Mouse (Mus musculus) MEL (cell line): Measurements from ENCODE around the gene Fam160b1. TPM values are rescaled to one million over a fixed set of nuclear protein-coding genes. Genes with fewer than 3 reads are reported as not detected.

Experiments
- DNase-seq: peaks from one replicate; pipeline ENCODE4 v3.0.0; 2011; ENCODE audit warnings: low read depth, low spot score
- H3K27ac ChIP-seq: 2 replicates; pipeline ENCODE4 v1.5.1; 2012; ENCODE audit warnings: low read depth, mild to moderate bottlenecking, control low read depth, low read length, moderate library complexity; ENCODE audit not compliant: control insufficient read depth
- H3K27me3 ChIP-seq, 2 experiments: fragments of 150-350 bp in 1 of 2; sonication (generic) in 1 of 2; 2 replicates each; pipeline ENCODE4 v1.6.1; 2012; ENCODE audit warnings: low read length in 2 of 2, mild to moderate bottlenecking in 2 of 2, improper control_type of control experiment in 1 of 2, moderate library complexity in 1 of 2; ENCODE audit not compliant: insufficient read depth in 2 of 2, control insufficient read depth in 1 of 2
- H3K36me3 ChIP-seq, 2 experiments: 2 replicates each; pipeline ENCODE4 v1.6.1; 2012 to 2014; ENCODE audit warnings: low read length in 2 of 2, improper control_type of control experiment in 1 of 2, inconsistent platforms in 1 of 2, mild to moderate bottlenecking in 1 of 2; ENCODE audit not compliant: insufficient read depth in 2 of 2, control insufficient read depth in 1 of 2
- H3K4me1 ChIP-seq, 2 experiments: fragments of 150-350 bp in 1 of 2; sonication (generic) in 1 of 2; 2 replicates each; pipeline ENCODE4 v1.6.1; 2012; ENCODE audit warnings: low read length in 2 of 2, improper control_type of control experiment in 1 of 2, mild to moderate bottlenecking in 1 of 2; ENCODE audit not compliant: insufficient read depth in 2 of 2, control insufficient read depth in 1 of 2
- H3K4me3 ChIP-seq, 2 experiments: fragments of 150-350 bp in 1 of 2; sonication (generic) in 1 of 2; 2 replicates each; pipeline ENCODE4 v1.5.1; 2012; ENCODE audit warnings: low read depth in 2 of 2, low read length in 2 of 2, mild to moderate bottlenecking in 2 of 2, moderate library complexity in 2 of 2, control low read depth in 1 of 2, improper control_type of control experiment in 1 of 2; ENCODE audit not compliant: control insufficient read depth in 1 of 2, insufficient read depth in 1 of 2
- H3K79me2 ChIP-seq: 2 replicates; pipeline ENCODE4 v1.6.1; 2012; ENCODE audit warnings: mild to moderate bottlenecking, low read length, moderate library complexity; ENCODE audit not compliant: control insufficient read depth, poor library complexity, insufficient read depth
- H3K9ac ChIP-seq: 2 replicates; pipeline ENCODE4 v1.6.1; 2012; ENCODE audit warnings: low read depth, mild to moderate bottlenecking, control low read depth, low read length, moderate library complexity; ENCODE audit not compliant: control insufficient read depth, poor library complexity, severe bottlenecking
- H3K9me3 ChIP-seq: fragments of 150-350 bp; sonication (generic); replicated peaks from 2 replicates; pipeline ENCODE4 v1.6.1; 2012; ENCODE audit warnings: mild to moderate bottlenecking, low read length, improper control_type of control experiment, moderate library complexity; ENCODE audit not compliant: insufficient read depth
- BHLHE40 ChIP-seq: IDR thresholded peaks from 2 replicates; pipeline ENCODE4 v1.6.1; 2012; ENCODE audit warnings: low read depth, mild to moderate bottlenecking, inconsistent platforms, low read length, improper control_type of control experiment, borderline replicate concordance
- CHD1 ChIP-seq: IDR thresholded peaks from 2 replicates; pipeline ENCODE4 v1.6.1; 2012; ENCODE audit warnings: low read depth, mild to moderate bottlenecking, inconsistent platforms, low read length, improper control_type of control experiment
- CHD2 ChIP-seq: IDR thresholded peaks from 2 replicates; pipeline ENCODE4 v1.6.1; 2011; ENCODE audit warnings: low read length, improper control_type of control experiment
- CTCF ChIP-seq, 3 experiments: IDR thresholded peaks in 2 of 3; conservative IDR thresholded peaks in 1 of 3; 2 replicates each; pipeline ENCODE4 v1.5.1; 2011 to 2012; ENCODE audit warnings: low read length in 3 of 3, low read depth in 2 of 3, mild to moderate bottlenecking in 2 of 3, improper control_type of control experiment in 1 of 3, inconsistent platforms in 1 of 3, mixed read lengths in 1 of 3, moderate library complexity in 1 of 3; ENCODE audit not compliant: control insufficient read depth in 1 of 3, insufficient read depth in 1 of 3, poor library complexity in 1 of 3, severe bottlenecking in 1 of 3
- GABPA ChIP-seq: IDR thresholded peaks from 2 replicates; pipeline ENCODE4 v1.6.1; 2012; ENCODE audit warnings: low read depth, mild to moderate bottlenecking, inconsistent platforms, low read length, improper control_type of control experiment, moderate library complexity
- GATA1 ChIP-seq: IDR thresholded peaks from 2 replicates; pipeline ENCODE4 v1.6.1; 2011; ENCODE audit warnings: low read depth, low read length, improper control_type of control experiment
- JUND ChIP-seq: IDR thresholded peaks from 2 replicates; pipeline ENCODE4 v1.6.1; 2011; ENCODE audit warnings: low read depth, mild to moderate bottlenecking, improper control_type of control experiment, low read length
- MAZ ChIP-seq: IDR thresholded peaks from 2 replicates; pipeline ENCODE4 v1.6.1; 2012; ENCODE audit warnings: low read depth, mild to moderate bottlenecking, inconsistent platforms, low read length, improper control_type of control experiment
- MXI1 ChIP-seq: IDR thresholded peaks from 2 replicates; pipeline ENCODE4 v1.6.1; 2011; ENCODE audit warnings: mild to moderate bottlenecking, low read depth, low read length, improper control_type of control experiment
- NRF1 ChIP-seq: IDR thresholded peaks from 2 replicates; pipeline ENCODE4 v1.6.1; 2014; ENCODE audit warnings: low read depth, mild to moderate bottlenecking, inconsistent platforms, low read length, improper control_type of control experiment, moderate library complexity; ENCODE audit not compliant: poor library complexity, insufficient read depth, severe bottlenecking
- POLR2AphosphoS5 ChIP-seq: IDR thresholded peaks from 2 replicates; pipeline ENCODE4 v1.6.1; 2012; ENCODE audit warnings: low read depth, borderline replicate concordance, mild to moderate bottlenecking, inconsistent platforms, low read length, moderate library complexity, mixed read lengths
- RAD21 ChIP-seq: IDR thresholded peaks from 2 replicates; pipeline ENCODE4 v1.6.1; 2011; ENCODE audit warnings: mild to moderate bottlenecking, low read depth, low read length, improper control_type of control experiment
- RCOR1 ChIP-seq: IDR thresholded peaks from 2 replicates; pipeline ENCODE4 v1.6.1; 2012; ENCODE audit warnings: low read depth, mild to moderate bottlenecking, inconsistent platforms, low read length, improper control_type of control experiment
- SIN3A ChIP-seq: IDR thresholded peaks from 2 replicates; pipeline ENCODE4 v1.6.1; 2012; ENCODE audit warnings: low read length, improper control_type of control experiment, inconsistent platforms
- SMC3 ChIP-seq: IDR thresholded peaks from 2 replicates; pipeline ENCODE4 v1.6.1; 2011; ENCODE audit warnings: low read depth, low read length, improper control_type of control experiment
- TAL1 ChIP-seq: IDR thresholded peaks from 2 replicates; pipeline ENCODE4 v1.6.1; 2012; ENCODE audit warnings: mild to moderate bottlenecking, inconsistent platforms, low read length, moderate library complexity, mixed read lengths
- UBTF ChIP-seq: IDR thresholded peaks from 2 replicates; pipeline ENCODE4 v1.6.1; 2012; ENCODE audit warnings: low read depth, mild to moderate bottlenecking, inconsistent platforms, low read length, improper control_type of control experiment, moderate library complexity, borderline replicate concordance; ENCODE audit not compliant: insufficient read depth
- USF2 ChIP-seq, 2 experiments: IDR thresholded peaks; 2 replicates each; pipeline ENCODE4 v1.6.1; 2011 to 2012; ENCODE audit warnings: improper control_type of control experiment in 2 of 2, low read length in 2 of 2, borderline replicate concordance in 1 of 2, inconsistent platforms in 1 of 2, low read depth in 1 of 2, mild to moderate bottlenecking in 1 of 2; ENCODE audit not compliant: insufficient read depth in 1 of 2
- ZC3H11A ChIP-seq: IDR thresholded peaks from 2 replicates; pipeline ENCODE4 v1.6.1; 2012; ENCODE audit warnings: low read depth, mild to moderate bottlenecking, inconsistent platforms, low read length, improper control_type of control experiment
- ZKSCAN1 ChIP-seq: IDR thresholded peaks from 2 replicates; pipeline ENCODE4 v1.6.1; 2012; ENCODE audit warnings: low read depth, mild to moderate bottlenecking, inconsistent platforms, low read length, improper control_type of control experiment, moderate library complexity
- ZMIZ1 ChIP-seq: IDR thresholded peaks from 2 replicates; pipeline ENCODE4 v1.6.1; 2012; ENCODE audit warnings: low read depth, mild to moderate bottlenecking, inconsistent platforms, low read length, improper control_type of control experiment, moderate library complexity
- ZNF384 ChIP-seq: IDR thresholded peaks from 2 replicates; pipeline ENCODE4 v1.6.1; 2012; ENCODE audit warnings: low read depth, mild to moderate bottlenecking, inconsistent platforms, low read length, improper control_type of control experiment
- polyA plus RNA-seq, 2 experiments: library from polyadenylated mRNA; stranded (reverse) in 1 of 2; unstranded in 1 of 2; fragments of >175 nt in 1 of 2; fragments of >200 nt in 1 of 2; gene quantifications; 2 replicates each; pipeline versions ENCODE4 v1.2.1 to v1.2.4; 2012; ENCODE audit warnings: low replicate concordance in 2 of 2, low read depth in 1 of 2; ENCODE audit not compliant: insufficient read length in 2 of 2, insufficient read depth in 1 of 2, missing spikeins in 1 of 2
- total RNA-seq: library from RNA; depleted of rRNA; stranded (reverse); fragments of 300-350 nt; gene quantifications from 2 replicates; pipeline ENCODE4 v1.2.3, GENCODE M21; 2012

Fam160b1 gene
- total and polyA plus RNA-seq, 3 experiments: 8.6 to 28.3 (median 19.0) TPM

- no peak for TF ChIP-seq ZKSCAN1
- TF ChIP-seq CTCF (IDR thresholded peaks at IDR 0.05 in 2 of 3, conservative IDR thresholded peaks at IDR 0.05 in 1 of 3; ENCODE audit: control insufficient read depth in 1 of 3, insufficient read depth in 1 of 3, low read depth in 2 of 3, low read length in 3 of 3, poor library complexity in 1 of 3, severe bottlenecking in 1 of 3): no peak
- no peak for TF ChIP-seq GABPA
- TF ChIP-seq RCOR1: peak; percentile 86
- TF ChIP-seq JUND: no peak
- no peak for TF ChIP-seq ZNF384
- peak; percentile 66; the same call in 1 of the 2 replicates for TF ChIP-seq MXI1
- no peak for TF ChIP-seq POLR2AphosphoS5
- TF ChIP-seq RAD21: no peak
- TF ChIP-seq SIN3A: peak; percentile 71; the same call in 1 of the 2 replicates
- TF ChIP-seq CHD1: no peak
- TF ChIP-seq ZC3H11A: no peak
- TF ChIP-seq TAL1: peak; percentile 72
- TF ChIP-seq GATA1: peak; percentile 95
- no peak for TF ChIP-seq USF2 (IDR thresholded peaks at IDR 0.05; ENCODE audit: borderline replicate concordance in 1 of 2, insufficient read depth in 1 of 2, low read depth in 1 of 2, low read length in 2 of 2)
- TF ChIP-seq ZMIZ1: no peak
- no peak for TF ChIP-seq SMC3
- TF ChIP-seq UBTF: no peak
- TF ChIP-seq NRF1: no peak
- TF ChIP-seq MAZ: no peak
These were observed 52.7 kb downstream of the Fam160b1 start (continued) for GRCm38 (mm10) chr19:57413170-57413569.

GRCm38 (mm10) chr19:57413918-57414317 lies 53.4 kb downstream of the Fam160b1 start:
- peaks cover 4 to 18% of the 10 kb centered on the region in 2 experiments; a peak in 3 of 4 replicates for H3K4me1 ChIP-seq
- peak; percentile 48 for DNase-seq
- no peak overlapping the region for H3K4me3 ChIP-seq
- TF ChIP-seq ZC3H11A (no peak), CHD2 (no peak), CTCF (IDR thresholded peaks at IDR 0.05 in 2 of 3, conservative IDR thresholded peaks at IDR 0.05 in 1 of 3; ENCODE audit: control insufficient read depth in 1 of 3, insufficient read depth in 1 of 3, low read depth in 2 of 3, low read length in 3 of 3, poor library complexity in 1 of 3, severe bottlenecking in 1 of 3) (peak; percentile 55 to 70 (median 60)), BHLHE40 (no peak)
- H3K9ac ChIP-seq: no peak overlapping the region
- H3K79me2 ChIP-seq: no peaks in the 10 kb centered on the region
- H3K36me3 ChIP-seq: peaks cover 0 to 16% of the 10 kb centered on the region in 2 experiments; a peak in 2 of 4 replicates
- no peaks in the 10 kb centered on the region for H3K27me3 ChIP-seq
- no peaks in the 10 kb centered on the region for H3K9me3 ChIP-seq
- H3K27ac ChIP-seq: no peak overlapping the region
